Mouse (Mus musculus) v-Abl transformed pro-B cells (cell line): ENCODE measurements around the gene Ripply2.
"Not testable (repeated sequence)": the region's sequence is repeated elsewhere in the genome, so short reads cannot be mapped to it uniquely, and the experiment has no call there.

ENCODE experiments used
- in situ Hi-C, 2 experiments: fragments of 400-800 bp; cut with MboI; formaldehyde crosslinking; loops; one replicate each; pipeline ENCODE4 v1.15.1; 2025; ENCODE audit not compliant: unreplicated experiment in 2 of 2

Ripply2 gene

GRCm38 (mm10) chr9:87015288-87015937 is at the start of gene Ripply2:
Gene Ripply2 (plus strand): TSS chr9:87015537.
- in situ Hi-C loops, result loop anchor here (25.0 kb wide), 2 partner anchors 1228 to 1253 kb away; no protein-coding TSS in a partner anchor

DNA sequence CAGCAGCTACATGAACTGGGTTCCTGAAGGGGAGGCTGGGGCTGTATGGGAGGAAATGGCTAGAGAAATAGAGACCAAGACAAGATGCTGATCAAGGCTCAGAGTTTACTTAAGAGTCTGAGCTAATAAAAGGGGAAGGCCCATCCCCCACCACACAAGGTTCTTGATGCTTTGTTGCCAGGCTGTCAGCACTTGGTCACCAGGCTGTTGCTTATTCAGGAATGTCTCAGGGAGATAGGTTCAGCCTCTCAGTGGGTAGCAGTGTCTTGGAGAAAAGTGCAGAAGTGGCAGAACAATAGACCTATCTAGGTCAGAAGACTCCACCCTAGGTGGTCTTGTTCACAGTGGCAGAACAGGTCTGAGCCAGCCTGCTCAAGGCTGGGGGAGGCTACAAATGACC is 42.9 kb upstream of the Ripply2 start:
- in situ Hi-C loops, result not testable (repeated sequence)

DNA sequence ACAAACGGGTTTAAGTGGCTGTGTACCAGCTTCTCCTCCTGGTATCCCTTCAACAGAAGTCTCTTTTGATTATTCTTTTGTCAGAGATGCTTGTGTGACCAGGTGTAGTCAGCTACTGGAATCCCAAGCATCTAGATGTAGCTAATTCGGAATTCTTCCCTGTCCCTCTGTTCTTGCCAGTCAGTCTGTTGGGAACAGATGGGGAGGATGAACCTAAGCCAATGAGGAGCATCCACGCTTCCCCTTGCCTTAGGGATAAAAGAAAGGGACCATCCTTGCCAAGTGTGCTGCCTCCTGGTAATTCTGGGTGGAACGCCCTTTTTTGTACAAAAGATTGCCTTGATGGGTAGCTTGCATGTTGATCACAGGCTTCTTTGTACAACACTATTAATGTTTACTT is 41.8 kb upstream of the Ripply2 start:
- in situ Hi-C loops, result no loop called here

- in situ Hi-C loops, result no loop called here
These were observed 38.4 kb upstream of the Ripply2 start for GRCm38 (mm10) chr9:86976896-86977295.

DNA sequence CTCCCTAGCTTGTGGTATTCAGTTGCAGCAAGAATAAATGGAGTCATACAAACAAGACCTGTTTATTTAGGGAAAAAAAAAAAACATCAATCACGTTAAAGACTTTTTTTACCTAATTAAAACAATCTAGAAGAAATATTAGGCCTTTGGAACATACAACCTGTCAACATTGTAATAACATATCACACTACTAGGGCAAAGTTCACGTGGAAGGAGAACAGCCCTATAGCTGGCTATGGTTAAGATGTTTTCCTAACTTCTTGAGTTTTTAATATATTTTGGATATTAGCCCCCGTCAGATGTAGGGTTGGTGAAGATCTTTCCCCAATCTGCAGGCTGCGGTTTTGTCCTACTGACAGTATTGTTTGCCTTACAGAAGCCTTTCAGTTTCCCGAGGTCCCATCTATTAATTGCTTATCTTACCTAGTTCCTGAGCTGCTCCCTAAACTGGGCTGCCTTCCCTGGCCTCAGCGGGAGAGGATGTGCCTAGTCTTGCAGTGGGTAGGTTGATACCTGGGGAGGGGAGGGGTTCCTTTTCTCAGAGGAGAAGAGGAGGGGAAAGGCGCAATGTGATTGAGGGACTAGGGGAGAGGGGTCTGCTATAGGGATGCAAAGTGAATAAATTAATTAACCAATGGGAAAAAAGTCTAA is 37.0 kb upstream of the Ripply2 start:
- in situ Hi-C loops, result no loop called here

GRCm38 (mm10) chr9:86980048-86980447 is 35.3 kb upstream of the Ripply2 start:
- in situ Hi-C loops, result no loop called here

- in situ Hi-C loops, result no loop called here
These were observed 34.4 kb upstream of the Ripply2 start for GRCm38 (mm10) chr9:86980942-86981341.

GRCm38 (mm10) chr9:86981551-86981950 is 33.8 kb upstream of the Ripply2 start:
- in situ Hi-C loops, result no loop called here

DNA sequence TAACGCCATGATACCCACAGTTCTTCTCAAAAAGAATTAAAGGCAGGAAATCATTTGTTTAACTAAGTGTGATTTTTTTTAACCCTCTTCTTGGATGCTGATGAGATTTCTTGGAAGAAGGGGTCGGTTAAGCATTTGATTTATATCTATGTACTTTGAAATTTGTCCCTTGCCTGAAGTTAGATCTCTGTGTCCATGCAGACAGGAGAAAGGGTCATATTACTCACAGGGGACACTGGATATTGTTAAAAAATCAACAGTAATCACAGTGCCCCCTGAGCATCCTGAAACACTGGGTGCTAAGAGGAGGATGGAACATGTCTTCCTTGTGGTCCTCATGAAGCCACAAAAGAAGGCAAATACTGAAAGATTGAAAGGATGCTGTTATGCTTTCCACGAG is 30.8 kb upstream of the Ripply2 start:
- in situ Hi-C loops, result no loop called here

- in situ Hi-C loops, result no loop called here
These were observed 30.2 kb upstream of the Ripply2 start for GRCm38 (mm10) chr9:86985105-86985504.

- in situ Hi-C loops, result no loop called here
These were observed 28.5 kb upstream of the Ripply2 start for GRCm38 (mm10) chr9:86986703-86987296.

DNA sequence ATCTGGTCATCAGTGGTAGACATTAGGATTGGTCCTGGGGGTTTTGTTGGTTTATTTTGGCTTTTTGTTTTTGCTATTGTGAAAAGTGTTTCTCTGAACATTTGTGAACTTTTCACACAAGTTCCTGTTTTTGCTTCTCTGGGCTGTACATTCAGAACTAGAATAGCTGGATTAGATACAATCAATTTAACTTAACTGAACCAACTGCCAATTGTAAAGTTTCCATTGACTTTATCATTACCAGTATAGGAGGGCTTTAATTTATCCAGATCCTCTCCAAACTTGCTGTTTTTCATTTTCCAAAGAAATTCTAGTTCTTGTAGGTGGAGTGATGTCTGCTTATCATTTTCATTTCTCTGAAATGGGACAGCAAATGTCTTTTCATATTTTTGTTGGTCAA is 25.5 kb upstream of the Ripply2 start:
- in situ Hi-C loops, result no loop called here

DNA sequence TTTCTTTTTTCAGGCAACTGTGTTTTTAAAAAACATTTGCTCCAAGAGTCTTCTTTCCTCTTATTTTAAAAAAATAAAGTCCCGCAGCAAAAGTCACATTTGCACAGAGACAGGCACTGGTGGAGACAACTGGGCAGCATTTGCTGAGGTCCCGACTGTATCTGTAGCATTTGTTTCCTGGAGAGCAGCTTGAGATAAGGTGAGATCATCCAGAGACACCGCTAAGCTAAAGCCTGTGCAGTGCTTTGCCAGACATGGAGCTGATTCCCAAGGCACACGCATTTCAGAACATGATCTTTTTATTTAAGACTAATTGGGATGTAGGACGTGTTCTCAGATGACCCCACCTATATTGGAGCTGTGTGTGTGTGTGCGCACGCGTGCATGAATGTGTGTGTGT is 23.6 kb upstream of the Ripply2 start:
- in situ Hi-C loops, result no loop called here

GRCm38 (mm10) chr9:86997046-86997691 is 18.2 kb upstream of the Ripply2 start:
- in situ Hi-C loops, result no loop called here

DNA sequence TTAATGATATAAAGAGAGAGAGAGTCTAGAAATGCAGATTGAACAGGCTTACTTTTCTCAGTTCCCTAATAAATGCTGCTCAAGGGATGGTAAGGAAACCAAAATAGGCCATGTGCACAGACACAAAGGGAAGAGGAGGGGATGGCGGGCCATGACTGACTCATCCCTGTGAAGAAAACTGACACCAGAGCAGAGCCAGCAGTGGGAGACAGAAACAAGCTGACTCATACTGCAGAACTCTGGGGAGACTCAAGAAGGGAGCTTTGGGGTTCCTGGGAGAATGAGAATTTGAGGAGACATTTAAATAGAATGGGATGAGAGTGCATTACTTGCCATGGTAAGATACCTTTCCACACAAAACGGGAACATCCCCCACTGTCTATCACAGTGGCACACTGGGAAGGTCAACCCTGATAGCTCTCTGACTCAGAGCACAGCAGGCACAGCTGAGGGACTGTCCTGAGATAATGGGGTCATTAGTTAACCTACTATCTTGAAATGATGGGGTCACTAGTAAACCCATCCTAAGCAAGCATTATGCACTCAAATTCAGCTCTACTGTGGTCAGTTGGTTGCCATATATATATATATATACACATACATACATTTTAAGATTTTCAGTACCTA is 15.3 kb upstream of the Ripply2 start:
- in situ Hi-C loops, result loop anchor here (25.0 kb wide), 2 partner anchors 1213 to 1238 kb away; no protein-coding TSS in a partner anchor

GRCm38 (mm10) chr9:87004701-87005434 is 10.5 kb upstream of the Ripply2 start:
- in situ Hi-C loops, result loop anchor here (25.0 kb wide), 2 partner anchors 1218 to 1243 kb away; no protein-coding TSS in a partner anchor

GRCm38 (mm10) chr9:87005435-87005779 is 9.9 kb upstream of the Ripply2 start:
- in situ Hi-C loops, result loop anchor here (25.0 kb wide), 2 partner anchors 1218 to 1243 kb away; no protein-coding TSS in a partner anchor

- in situ Hi-C loops, result loop anchor here (25.0 kb wide), 2 partner anchors 1221 to 1246 kb away; no protein-coding TSS in a partner anchor
These were observed 6.8 kb upstream of the Ripply2 start for GRCm38 (mm10) chr9:87008507-87008906.

DNA sequence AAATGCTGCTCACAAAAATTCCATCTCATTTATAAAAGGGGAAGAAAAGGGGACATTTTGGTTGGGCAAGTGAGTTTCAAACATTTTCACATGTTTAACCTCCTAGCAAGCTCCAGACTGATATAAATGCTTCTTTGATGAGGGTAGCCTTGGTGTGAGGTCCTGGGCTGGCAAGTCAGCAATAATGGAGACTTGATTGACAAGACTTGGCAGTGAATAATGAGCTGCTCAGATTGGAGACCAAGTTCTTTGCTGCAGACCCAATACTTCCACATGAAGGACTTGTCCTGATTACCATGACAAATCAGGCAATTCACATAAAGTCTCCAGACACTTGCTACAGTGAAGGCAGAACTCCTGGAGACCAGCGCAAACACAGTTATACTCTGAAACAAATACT is 6.4 kb upstream of the Ripply2 start:
- in situ Hi-C loops, result loop anchor here (25.0 kb wide), 2 partner anchors 1222 to 1247 kb away; no protein-coding TSS in a partner anchor

DNA sequence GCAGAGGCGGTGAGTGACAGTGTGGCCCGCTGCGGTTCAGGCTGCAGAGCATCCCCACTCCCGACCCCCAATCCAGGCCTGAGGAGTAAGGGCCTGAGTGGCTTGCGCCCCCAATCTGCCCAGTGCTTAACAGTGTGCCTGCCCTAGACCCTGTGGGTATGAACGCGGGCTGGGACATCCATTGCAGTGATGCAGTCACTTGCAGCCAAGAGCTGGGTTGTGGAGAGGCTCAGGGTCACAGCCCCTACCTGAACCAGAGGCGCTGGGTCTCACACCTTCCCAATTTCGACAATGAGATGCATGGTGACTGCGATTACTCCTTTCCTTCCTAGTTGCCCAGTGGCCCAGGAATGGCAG is 579 bp downstream of the Ripply2 start:
- in situ Hi-C loops, result loop anchor here (25.0 kb wide), 2 partner anchors 1229 to 1254 kb away; no protein-coding TSS in a partner anchor
